Mouse (Mus musculus) kidney, adult 2 months (tissue): ENCODE measurements around the gene Syt1.

ENCODE experiments used
- CTCF ChIP-seq: fragments of 200-500 bp; conservative IDR thresholded peaks from 2 replicates; pipeline ENCODE4 v1.5.1; 2011; ENCODE audit warnings: low read depth, mild to moderate bottlenecking, control low read depth, low read length, moderate library complexity, mixed read lengths; ENCODE audit not compliant: insufficient read depth, insufficient read length
- POLR2A ChIP-seq: fragments of 200-500 bp; IDR thresholded peaks from one replicate; pipeline ENCODE4 v1.6.1; 2011; ENCODE audit warnings: low read depth, low read length, control low read depth

- TF ChIP-seq POLR2A (no peak), CTCF (no peak)
Measured at GRCm38 (mm10) chr10:108534112-108534511, 476.7 kb downstream of the Syt1 start.
